Mouse (Mus musculus): ENCODE data around the gene Grap2.

- no peak for TF ChIP-seq FOSL1 (IDR thresholded peaks at IDR 0.05; ENCODE audit: insufficient read depth, low read length, poor library complexity, severe bottlenecking)
- no peak for TF ChIP-seq CTCF (IDR thresholded peaks at IDR 0.05; ENCODE audit: control insufficient read depth, insufficient read depth, insufficient read length)
- TF ChIP-seq CEBPB (IDR thresholded peaks at IDR 0.05; ENCODE audit: low read depth), result no peak
- TF ChIP-seq USF1 (IDR thresholded peaks at IDR 0.05; ENCODE audit: low read depth), result no peak
Measured at GRCm38 (mm10) chr15:80536051-80536450, 36.3 kb upstream of the Grap2 start.
